Mouse (Mus musculus) heart, adult 8-10 months (tissue): Measurements from ENCODE around the gene Tcea2. TPM values are rescaled to one million over a fixed set of nuclear protein-coding genes. Genes with fewer than 3 reads are reported as not detected.

ENCODE experiments used
- DNase-seq: peaks from one replicate; pipeline ENCODE4 v3.0.0; 2022; ENCODE audit warnings: low spot score
- total RNA-seq, 4 experiments: library from RNA; stranded (reverse); gene quantifications; 2 replicates each; pipeline ENCODE4 v1.2.4; 2022

Tcea2 gene
- total RNA-seq, 4 experiments from 2014 or later = 5.3 to 8.0 (median 7.2) TPM

GRCm38 (mm10) chr2:181674934-181675333 is 5.2 kb upstream of the Tcea2 start:
- DNase-seq = no peak

- peak; percentile 86 for DNase-seq
These were observed 4.7 kb upstream of the Tcea2 start for GRCm38 (mm10) chr2:181675454-181675853.

- no peak for DNase-seq
These were observed 3.7 kb upstream of the Tcea2 start for GRCm38 (mm10) chr2:181676424-181676823.

GRCm38 (mm10) chr2:181677096-181677754 is 2.9 kb upstream of the Tcea2 start:
- peak; percentile 75 for DNase-seq

GRCm38 (mm10) chr2:181677755-181678098 is 2.4 kb upstream of the Tcea2 start:
- DNase-seq = no peak

- DNase-seq = peak; percentile 83
These were observed 1.3 kb upstream of the Tcea2 start for GRCm38 (mm10) chr2:181678780-181679179.

GRCm38 (mm10) chr2:181680716-181681117 is 607 bp downstream of the Tcea2 start:
- DNase-seq = no peak

GRCm38 (mm10) chr2:181681978-181682377 is 1.9 kb downstream of the Tcea2 start:
- DNase-seq = no peak

- DNase-seq = no peak
These were observed 3.3 kb downstream of the Tcea2 start for GRCm38 (mm10) chr2:181683381-181683780.

GRCm38 (mm10) chr2:181684713-181685112 is 4.6 kb downstream of the Tcea2 start:
- DNase-seq = no peak

- no peak for DNase-seq
These were observed 5.6 kb downstream of the Tcea2 start for GRCm38 (mm10) chr2:181685686-181686085.

GRCm38 (mm10) chr2:181687586-181687985 is 7.5 kb downstream of the Tcea2 start:
- no peak for DNase-seq

GRCm38 (mm10) chr2:181689466-181690160 is 9.5 kb downstream of the Tcea2 start:
- DNase-seq = no peak

- DNase-seq = no peak
These were observed 11.0 kb downstream of the Tcea2 start for GRCm38 (mm10) chr2:181691083-181691482.

- DNase-seq = no peak
These were observed 11.5 kb downstream of the Tcea2 start for GRCm38 (mm10) chr2:181691571-181691970.

GRCm38 (mm10) chr2:181692304-181692703 is 12.2 kb downstream of the Tcea2 start:
- no peak for DNase-seq

- DNase-seq = peak; percentile 83
These were observed 13.5 kb downstream of the Tcea2 start, which contains the start of gene Rgs19 for GRCm38 (mm10) chr2:181693339-181694280. Gene Rgs19, minus strand, starts transcription at chr2:181693977.

- DNase-seq = no peak
These were observed 14.5 kb downstream of the Tcea2 start for GRCm38 (mm10) chr2:181694581-181694980.

- DNase-seq = no peak
These were observed 15.7 kb downstream of the Tcea2 start for GRCm38 (mm10) chr2:181695776-181696175.

GRCm38 (mm10) chr2:181696801-181697420 is 16.8 kb downstream of the Tcea2 start:
- DNase-seq = no peak

GRCm38 (mm10) chr2:181698241-181698640 is 18.1 kb downstream of the Tcea2 start, which contains the start of gene Lkaaear1:
Gene Lkaaear1, minus strand, starts transcription at chr2:181698442.
- no peak for DNase-seq

GRCm38 (mm10) chr2:181706668-181707067 is 26.6 kb downstream of the Tcea2 start:
- peak; percentile 43 for DNase-seq
